Mouse (Mus musculus): ENCODE measurements around the gene Flt4. TPM values are rescaled to one million over a fixed set of nuclear protein-coding genes. Genes with fewer than 3 reads are reported as not detected.

Flt4 gene
- polyA plus RNA-seq, 1 experiment, result 0.01 TPM

DNA sequence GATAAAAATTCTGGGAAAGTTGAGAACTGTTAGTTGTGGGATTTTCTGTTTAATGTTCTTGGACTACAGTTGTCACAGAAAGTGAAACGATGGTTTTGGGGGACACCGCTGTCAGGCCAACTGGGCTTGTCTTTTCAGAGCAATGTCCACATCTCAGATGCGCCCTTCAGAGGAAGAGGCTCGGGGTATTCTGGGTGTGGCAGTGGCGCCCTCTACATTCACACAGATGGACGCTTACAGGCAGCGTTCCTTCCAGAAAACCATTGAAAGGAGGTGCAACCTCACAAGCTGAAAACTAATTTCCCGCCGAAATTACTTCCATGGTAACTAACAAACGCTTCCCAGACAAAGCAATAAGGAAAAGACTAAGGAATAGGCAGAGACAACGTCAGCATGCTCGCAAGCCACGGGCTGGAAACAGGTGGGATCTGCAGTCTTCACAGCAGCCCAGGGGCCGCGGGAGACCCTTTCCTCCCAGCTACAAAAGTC lies 53.3 kb downstream of the Flt4 start:
- Histone ChIP-seq H3K79me2 (ENCODE audit: control insufficient read depth, insufficient read depth) (no peaks in the 10 kb centered on the region), H3K4me2 (ENCODE audit: low read depth) (no peak overlapping the region), H3K27me3 (ENCODE audit: control insufficient read depth, insufficient read depth, insufficient read length) (no peaks in the 10 kb centered on the region), H3K36me3 (ENCODE audit: control insufficient read depth, insufficient read depth) (no peaks in the 10 kb centered on the region), H3ac (ENCODE audit: control insufficient read depth, insufficient read length) (no peak overlapping the region), H3K4me3 (no peak overlapping the region)
- TF ChIP-seq MYOG (IDR thresholded peaks at IDR 0.05; ENCODE audit: control insufficient read depth in 1 of 3, insufficient read depth in 1 of 3, insufficient read length in 2 of 3, low read depth in 2 of 3) (no peak), CEBPB (IDR thresholded peaks at IDR 0.05; ENCODE audit: insufficient read depth, poor library complexity, severe bottlenecking) (no peak), POLR2AphosphoS2 (IDR thresholded peaks at IDR 0.05; ENCODE audit: insufficient read length, low read depth) (no peak), E2F4 (IDR thresholded peaks at IDR 0.05; ENCODE audit: insufficient read depth) (no peak), MAX (IDR thresholded peaks at IDR 0.05; ENCODE audit: low read depth) (no peak), USF1 (IDR thresholded peaks at IDR 0.05; ENCODE audit: low read depth) (no peak), REST (IDR thresholded peaks at IDR 0.05; ENCODE audit: insufficient read depth, insufficient read length) (no peak), TCF3 (IDR thresholded peaks at IDR 0.05; ENCODE audit: insufficient read length, low read depth) (no peak), POLR2A (IDR thresholded peaks at IDR 0.05; ENCODE audit: insufficient read length, low read depth) (no peak), TCF12 (IDR thresholded peaks at IDR 0.05; ENCODE audit: insufficient read depth, poor library complexity, severe bottlenecking) (no peak), MYOD1 (IDR thresholded peaks at IDR 0.05; ENCODE audit: control insufficient read depth in 1 of 3, insufficient read length in 2 of 3, low read depth in 2 of 3) (no peak), SRF (IDR thresholded peaks at IDR 0.05; ENCODE audit: control insufficient read depth, insufficient read length, low read depth) (no peak)

GRCm38 (mm10) chr11:49663310-49663709 lies 54.2 kb downstream of the Flt4 start, which contains the start of gene Scgb3a1:
TSS of gene Scgb3a1 (plus strand) at chr11:49663610.
- TF ChIP-seq MYOD1 (IDR thresholded peaks at IDR 0.05; ENCODE audit: control insufficient read depth in 1 of 3, insufficient read length in 2 of 3, low read depth in 2 of 3) (no peak), REST (IDR thresholded peaks at IDR 0.05; ENCODE audit: insufficient read depth, insufficient read length) (no peak), USF1 (IDR thresholded peaks at IDR 0.05; ENCODE audit: low read depth) (no peak), SRF (IDR thresholded peaks at IDR 0.05; ENCODE audit: control insufficient read depth, insufficient read length, low read depth) (no peak), POLR2A (IDR thresholded peaks at IDR 0.05; ENCODE audit: insufficient read length, low read depth) (no peak), POLR2AphosphoS2 (IDR thresholded peaks at IDR 0.05; ENCODE audit: insufficient read length, low read depth) (peak; percentile 24), MYOG (IDR thresholded peaks at IDR 0.05; ENCODE audit: control insufficient read depth in 1 of 3, insufficient read depth in 1 of 3, insufficient read length in 2 of 3, low read depth in 2 of 3) (no peak)
- no peak within 1 kb of the TSS for H3K4me3 ChIP-seq

DNA sequence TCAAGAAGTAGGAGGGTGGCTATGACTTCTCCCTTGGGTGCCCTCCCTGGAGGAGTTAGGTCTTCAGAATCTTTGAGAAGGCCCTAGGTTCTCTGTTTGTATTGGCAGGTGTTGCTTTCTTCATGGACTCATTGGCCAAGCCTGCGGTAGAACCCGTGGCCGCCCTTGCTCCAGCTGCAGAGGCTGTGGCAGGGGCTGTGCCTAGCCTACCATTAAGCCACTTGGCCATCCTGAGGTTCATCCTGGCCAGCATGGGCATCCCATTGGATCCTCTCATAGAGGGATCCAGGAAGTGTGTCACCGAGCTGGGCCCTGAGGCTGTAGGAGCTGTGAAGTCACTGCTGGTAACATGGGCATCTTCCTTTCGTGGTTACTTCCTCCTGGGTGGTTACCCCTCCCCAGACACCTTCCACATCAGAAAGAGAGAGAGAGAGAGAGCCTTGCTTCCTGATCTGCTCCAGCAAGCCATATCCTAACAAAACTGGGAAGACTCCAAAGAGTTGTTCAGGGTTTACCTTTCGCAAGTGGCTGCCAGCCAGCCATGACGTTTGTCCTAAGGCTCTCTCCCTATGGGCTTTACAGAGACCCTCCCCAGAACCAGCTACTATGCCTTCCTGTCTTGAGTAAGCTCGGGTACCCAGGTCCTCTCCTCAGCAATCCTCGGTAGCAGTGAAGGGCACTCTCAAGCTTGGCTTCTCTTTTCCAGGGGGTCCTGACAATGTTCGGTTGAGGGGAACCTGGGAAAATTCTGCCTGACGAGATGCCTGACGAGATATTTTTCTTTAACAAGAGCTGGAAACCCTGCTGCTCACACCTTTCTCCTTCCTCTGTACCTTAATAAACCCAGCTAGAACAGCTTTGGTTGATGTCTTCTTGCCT lies 55.4 kb downstream of the Flt4 start:
- H3K4me3 ChIP-seq, result no peak overlapping the region
- peak; percentile 45 for TF ChIP-seq POLR2AphosphoS2 (IDR thresholded peaks at IDR 0.05; ENCODE audit: insufficient read length, low read depth)
- TF ChIP-seq MYOG (IDR thresholded peaks at IDR 0.05; ENCODE audit: control insufficient read depth in 1 of 3, insufficient read depth in 1 of 3, insufficient read length in 2 of 3, low read depth in 2 of 3), result no peak
- no peak for TF ChIP-seq MAX (IDR thresholded peaks at IDR 0.05; ENCODE audit: low read depth)
- no peak for TF ChIP-seq USF1 (IDR thresholded peaks at IDR 0.05; ENCODE audit: low read depth)
- TF ChIP-seq REST (IDR thresholded peaks at IDR 0.05; ENCODE audit: insufficient read depth, insufficient read length), result no peak
- no peak overlapping the region for H3K4me2 ChIP-seq (ENCODE audit: low read depth)
- H3K27me3 ChIP-seq (ENCODE audit: control insufficient read depth, insufficient read depth, insufficient read length), result no peaks in the 10 kb centered on the region
- H3K79me2 ChIP-seq (ENCODE audit: control insufficient read depth, insufficient read depth), result no peaks in the 10 kb centered on the region
- H3K36me3 ChIP-seq (ENCODE audit: control insufficient read depth, insufficient read depth), result peaks cover 4% of the 10 kb centered on the region
- H3ac ChIP-seq (ENCODE audit: control insufficient read depth, insufficient read length), result no peak overlapping the region

More at GRCm38 (mm10) chr11:49663310-49663709, 54.2 kb downstream of the Flt4 start, which contains the start of gene Scgb3a1:
- Histone ChIP-seq H3K4me2 (ENCODE audit: low read depth) (no peak within 1 kb of the TSS), H3ac (ENCODE audit: control insufficient read depth, insufficient read length) (no peak within 1 kb of the TSS), H3K27me3 (ENCODE audit: control insufficient read depth, insufficient read depth, insufficient read length) (no peaks in the 10 kb centered on the region), H3K36me3 (ENCODE audit: control insufficient read depth, insufficient read depth) (no peaks in the 10 kb centered on the region), H3K79me2 (ENCODE audit: control insufficient read depth, insufficient read depth) (no peaks in the 10 kb centered on the region)

DNA sequence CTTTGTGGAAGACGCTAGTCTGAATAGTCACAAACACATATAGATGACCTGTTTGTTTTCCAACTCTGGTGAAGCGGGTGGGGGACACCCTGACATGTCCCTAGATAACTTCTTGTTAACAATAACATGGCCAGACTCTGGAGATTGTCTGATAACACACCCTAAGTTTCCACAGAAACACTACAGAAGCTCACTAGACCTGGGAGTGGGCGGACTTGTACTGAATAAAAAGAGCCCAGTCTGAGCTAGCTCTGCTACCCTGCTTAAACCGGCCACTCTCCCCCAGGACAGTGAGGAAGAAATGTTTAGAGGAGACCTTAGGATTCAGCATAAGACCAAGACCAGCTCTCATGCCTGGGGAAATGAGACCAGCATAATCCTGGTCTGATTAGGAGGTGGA lies 56.4 kb downstream of the Flt4 start:
- H3ac ChIP-seq (ENCODE audit: control insufficient read depth, insufficient read length), result no peak overlapping the region
- no peaks in the 10 kb centered on the region for H3K27me3 ChIP-seq (ENCODE audit: control insufficient read depth, insufficient read depth, insufficient read length)
- peaks cover 5% of the 10 kb centered on the region for H3K36me3 ChIP-seq (ENCODE audit: control insufficient read depth, insufficient read depth)
- TF ChIP-seq E2F4 (IDR thresholded peaks at IDR 0.05; ENCODE audit: insufficient read depth) (no peak), POLR2A (IDR thresholded peaks at IDR 0.05; ENCODE audit: insufficient read length, low read depth) (no peak)
- H3K4me2 ChIP-seq (ENCODE audit: low read depth), result no peak overlapping the region
- no peaks in the 10 kb centered on the region for H3K79me2 ChIP-seq (ENCODE audit: control insufficient read depth, insufficient read depth)
- no peak overlapping the region for H3K4me3 ChIP-seq

GRCm38 (mm10) chr11:49673433-49673832 lies 64.4 kb downstream of the Flt4 start:
- Histone ChIP-seq H3K36me3 (ENCODE audit: control insufficient read depth, insufficient read depth) (peaks cover 42% of the 10 kb centered on the region), H3K4me3 (no peak overlapping the region), H3K79me2 (ENCODE audit: control insufficient read depth, insufficient read depth) (no peaks in the 10 kb centered on the region), H3K4me2 (ENCODE audit: low read depth) (no peak overlapping the region), H3K27me3 (ENCODE audit: control insufficient read depth, insufficient read depth, insufficient read length) (no peaks in the 10 kb centered on the region), H3ac (ENCODE audit: control insufficient read depth, insufficient read length) (no peak overlapping the region)
- no peak for TF ChIP-seq MYOG (IDR thresholded peaks at IDR 0.05; ENCODE audit: control insufficient read depth in 1 of 3, insufficient read depth in 1 of 3, insufficient read length in 2 of 3, low read depth in 2 of 3)
